Mouse (Mus musculus) right cerebral cortex, adult 2 months (tissue): ENCODE data around the gene Oard1.

Experiments used
- DNase-seq, 2 experiments: peaks; one replicate each; pipeline ENCODE4 v3.0.0; 2021 to 2022; ENCODE audit warnings: low spot score in 2 of 2

Gene Oard1

DNA sequence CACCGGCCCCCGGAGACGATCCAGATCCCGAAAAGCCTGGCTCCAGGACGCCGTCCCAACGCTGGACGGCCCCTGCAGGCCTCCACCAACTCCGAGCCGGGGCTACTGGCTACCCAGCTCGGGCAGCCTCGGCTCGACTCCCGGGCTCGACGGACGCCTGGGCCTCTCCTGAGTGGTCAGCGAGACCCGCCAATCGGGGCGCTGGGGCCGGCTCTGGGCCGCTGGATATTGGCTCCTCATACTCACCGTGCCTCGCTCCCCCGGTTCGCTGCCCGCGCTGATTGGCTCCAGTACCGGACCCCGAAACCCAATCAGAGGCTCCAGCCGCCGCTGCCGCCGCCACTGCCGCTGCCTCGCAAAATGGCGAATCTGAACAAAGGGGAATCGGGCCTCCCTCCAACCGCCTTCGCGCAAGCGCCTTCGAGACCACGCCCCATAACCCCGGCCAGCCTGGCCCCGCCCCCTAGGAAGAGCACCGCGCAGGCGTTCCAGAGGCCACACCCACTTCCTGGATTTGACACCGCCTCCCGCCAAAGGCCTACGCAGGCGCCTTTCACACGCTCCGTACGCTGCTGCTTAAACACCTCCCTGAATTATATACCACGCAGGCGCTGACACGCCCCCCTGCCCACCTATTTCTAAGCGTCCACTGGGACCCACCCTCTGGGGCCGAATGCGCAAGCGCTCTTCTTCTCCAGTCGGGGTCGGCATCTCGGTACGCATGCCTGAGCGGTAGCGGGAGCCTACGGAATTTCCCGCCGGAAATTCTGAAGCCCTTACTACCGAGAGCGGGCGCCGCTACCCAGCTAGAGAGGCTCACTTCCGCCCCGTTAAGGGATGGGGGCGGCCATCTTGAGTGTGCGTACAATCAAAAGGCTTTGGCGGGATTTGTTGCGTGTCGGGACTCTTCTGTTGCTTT lies at the start of gene Oard1, which contains the start of gene Nfya:
TSS of gene Oard1 (plus strand) at position 635 of the 919 bp plus-strand sequence.
TSS of gene Nfya (minus strand) at position 527 of the 919 bp plus-strand sequence.
- peak; percentile 99 to 100 for DNase-seq

- no peak for DNase-seq
These were observed 49.4 kb upstream of the Oard1 start for GRCm38 (mm10) chr17:48360462-48360861.

- DNase-seq = no peak
These were observed 47.5 kb upstream of the Oard1 start for GRCm38 (mm10) chr17:48362346-48362745.

DNA sequence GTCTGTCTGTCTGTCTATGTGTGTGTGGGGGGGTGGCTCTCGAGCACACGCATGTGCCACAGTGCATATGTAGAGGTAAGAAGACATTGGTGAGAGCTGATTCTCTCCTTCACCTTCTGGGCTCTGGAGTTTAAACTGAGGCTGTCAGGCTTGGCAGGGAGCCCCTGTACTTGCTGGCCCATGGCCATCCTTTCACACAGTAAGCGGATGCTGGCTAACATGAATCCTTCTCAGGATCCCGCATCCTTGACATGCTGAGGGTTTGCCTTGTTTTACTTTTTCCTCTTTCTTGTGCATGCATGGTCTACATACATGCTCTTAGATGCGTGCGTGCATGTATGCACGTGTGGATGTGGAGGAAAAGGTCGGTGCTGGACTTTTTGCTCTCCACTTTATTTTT lies 46.8 kb upstream of the Oard1 start:
- DNase-seq = peak; percentile 43 to 47

- no peak for DNase-seq
These were observed 46.3 kb upstream of the Oard1 start for GRCm38 (mm10) chr17:48363421-48363965.

DNA sequence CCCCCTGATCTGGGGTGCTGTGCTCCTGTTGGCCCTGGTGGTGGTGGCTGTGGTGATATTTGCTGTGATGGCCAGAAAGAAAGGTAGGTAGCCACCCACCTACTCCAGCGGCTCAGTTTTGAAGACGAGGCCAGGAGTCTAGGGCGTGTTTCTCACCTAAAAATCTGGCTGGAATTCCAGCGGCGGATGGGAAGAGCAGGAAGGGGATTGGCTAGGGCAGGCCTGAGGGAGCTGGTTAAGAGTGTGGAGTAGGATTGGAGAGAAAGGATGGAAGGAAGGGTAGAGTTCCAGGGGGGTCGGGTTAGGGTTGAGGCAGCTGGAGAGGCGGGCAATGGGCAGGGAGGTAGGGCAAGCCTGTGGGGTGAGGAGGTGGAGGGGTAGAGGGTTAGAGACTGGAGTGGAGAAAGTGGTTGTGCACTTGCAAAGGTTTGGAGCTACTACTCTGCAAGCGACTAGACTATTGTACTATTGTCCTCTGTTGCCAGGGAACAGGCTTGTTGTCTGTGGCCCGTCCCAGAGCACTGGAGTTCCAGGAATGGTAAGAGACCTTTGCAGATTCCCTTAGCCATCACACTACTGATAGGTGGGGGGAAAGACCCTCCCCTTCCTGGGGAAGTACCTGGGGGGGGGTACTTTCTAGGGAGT lies 44.2 kb upstream of the Oard1 start:
- no peak for DNase-seq

GRCm38 (mm10) chr17:48366806-48367205 lies 43.0 kb upstream of the Oard1 start:
- no peak for DNase-seq

DNA sequence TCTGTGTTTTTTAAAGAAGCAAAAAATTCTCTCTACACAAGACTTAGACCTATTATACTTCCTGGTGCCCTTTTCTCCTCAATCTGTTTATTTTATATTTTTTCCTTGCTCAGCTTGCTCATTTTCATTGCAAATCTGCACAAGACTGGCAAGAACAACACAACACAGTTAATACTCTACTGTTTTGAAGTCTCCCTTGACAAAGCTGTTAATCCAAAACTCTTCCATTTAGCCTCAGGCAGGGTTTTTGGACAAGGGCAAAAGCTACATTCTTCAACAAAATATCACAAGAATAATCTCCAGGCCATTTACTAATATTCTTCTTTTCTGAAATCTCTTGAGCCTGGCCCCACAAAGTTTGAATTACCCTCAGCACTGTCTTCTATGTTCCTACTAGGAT lies 38.2 kb upstream of the Oard1 start:
- no peak for DNase-seq

DNA sequence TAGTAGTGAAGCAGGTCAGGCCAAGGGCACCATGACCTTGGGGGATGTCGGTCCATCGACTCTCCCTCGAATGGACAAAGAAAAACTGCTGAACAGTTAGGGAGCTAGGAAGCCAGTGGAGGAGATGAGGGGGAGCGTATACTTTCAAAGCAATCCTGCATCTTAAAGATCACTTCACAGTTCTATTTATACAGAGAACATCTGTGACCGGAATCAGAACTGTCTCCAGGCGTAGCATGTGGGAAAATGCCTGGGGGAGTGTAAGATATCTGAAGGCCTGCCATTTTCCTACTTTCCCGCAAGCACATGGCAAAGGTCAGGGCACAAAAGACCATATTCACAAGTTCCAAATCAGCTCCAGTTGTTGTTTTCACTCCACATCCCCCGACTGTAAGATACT lies 36.8 kb upstream of the Oard1 start:
- DNase-seq = peak; percentile 50 to 57

GRCm38 (mm10) chr17:48376102-48376501 lies 33.7 kb upstream of the Oard1 start:
- peak; percentile 20 to 24 for DNase-seq

DNA sequence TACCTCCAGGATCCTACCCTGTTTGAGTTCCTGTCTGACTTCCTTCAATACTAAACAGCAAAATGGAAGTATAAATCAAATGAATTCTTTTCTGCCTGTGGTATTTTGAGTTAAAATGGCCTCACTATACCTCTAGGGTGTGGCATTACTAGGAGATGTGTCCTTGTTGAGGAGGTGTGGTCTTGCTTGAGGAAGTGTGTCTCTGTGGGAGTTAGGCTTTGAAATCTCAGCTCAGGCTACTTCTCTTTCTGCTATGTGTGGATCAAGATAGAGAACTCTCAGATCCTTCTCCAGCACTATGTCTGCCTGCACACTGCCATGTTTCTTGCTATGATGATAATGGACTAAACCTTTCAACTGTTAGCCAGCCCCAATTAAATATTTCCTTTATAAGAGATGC lies 30.8 kb upstream of the Oard1 start:
- DNase-seq = no peak

DNA sequence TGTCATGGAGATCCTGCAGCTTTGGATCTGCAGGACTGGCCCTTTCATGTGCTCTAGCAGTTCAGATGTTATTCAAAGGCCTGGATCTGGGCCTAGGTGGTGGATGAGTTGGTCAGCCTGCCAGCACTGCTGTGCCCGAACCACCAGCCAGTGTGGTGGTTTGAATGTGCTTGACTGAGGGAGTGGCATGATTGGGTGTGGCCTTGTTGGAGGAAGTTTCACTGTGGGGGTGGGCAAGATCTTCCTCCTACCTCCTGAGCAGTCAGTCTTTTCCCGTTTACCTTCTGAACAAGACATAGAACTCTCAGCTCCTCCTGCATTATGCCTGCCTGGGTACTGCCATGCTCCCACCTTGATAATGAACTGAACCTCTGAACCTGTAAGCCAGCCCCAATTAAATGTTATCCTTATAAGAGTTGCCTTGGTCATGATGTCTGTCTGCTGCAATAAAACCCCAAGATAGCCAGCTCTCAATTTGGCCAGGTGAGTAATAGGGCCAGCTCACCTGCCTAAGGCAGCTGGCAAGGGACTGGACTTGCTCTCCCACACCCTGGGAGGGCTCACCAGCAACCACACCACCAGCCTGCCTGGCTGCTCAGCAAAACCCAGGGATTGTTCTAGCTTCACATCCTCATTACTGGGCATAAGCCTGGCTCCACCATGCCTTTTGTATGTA lies 23.9 kb upstream of the Oard1 start:
- no peak for DNase-seq

- no peak for DNase-seq
These were observed 21.1 kb upstream of the Oard1 start for GRCm38 (mm10) chr17:48388666-48389065.

GRCm38 (mm10) chr17:48389442-48389841 lies 20.4 kb upstream of the Oard1 start:
- no peak for DNase-seq

GRCm38 (mm10) chr17:48391446-48391845 lies 18.4 kb upstream of the Oard1 start:
- no peak for DNase-seq

DNA sequence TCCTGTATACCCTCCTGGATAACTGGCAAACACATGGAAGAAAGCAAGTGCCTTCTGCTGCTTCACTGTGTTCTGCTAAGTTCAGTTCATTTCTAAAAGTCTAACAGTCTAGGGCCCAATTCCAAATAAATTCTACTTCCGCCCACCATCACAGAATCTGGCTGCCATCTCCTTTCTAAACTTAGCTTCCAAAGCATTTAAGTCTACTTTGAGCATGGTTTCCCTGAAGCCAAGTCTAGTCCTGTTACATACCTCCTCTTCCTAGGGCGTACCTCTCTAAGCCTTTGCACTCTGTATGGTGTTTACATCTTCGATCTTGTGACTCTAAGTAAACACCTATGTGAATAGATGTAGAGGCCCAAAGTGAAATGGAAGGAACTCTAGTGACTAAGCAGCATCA lies 17.2 kb upstream of the Oard1 start:
- peak; percentile 43 to 71 for DNase-seq

- no peak for DNase-seq
These were observed 8.1 kb upstream of the Oard1 start for GRCm38 (mm10) chr17:48401710-48402109.

- DNase-seq = no peak
These were observed 7.1 kb upstream of the Oard1 start for GRCm38 (mm10) chr17:48402751-48403150.

DNA sequence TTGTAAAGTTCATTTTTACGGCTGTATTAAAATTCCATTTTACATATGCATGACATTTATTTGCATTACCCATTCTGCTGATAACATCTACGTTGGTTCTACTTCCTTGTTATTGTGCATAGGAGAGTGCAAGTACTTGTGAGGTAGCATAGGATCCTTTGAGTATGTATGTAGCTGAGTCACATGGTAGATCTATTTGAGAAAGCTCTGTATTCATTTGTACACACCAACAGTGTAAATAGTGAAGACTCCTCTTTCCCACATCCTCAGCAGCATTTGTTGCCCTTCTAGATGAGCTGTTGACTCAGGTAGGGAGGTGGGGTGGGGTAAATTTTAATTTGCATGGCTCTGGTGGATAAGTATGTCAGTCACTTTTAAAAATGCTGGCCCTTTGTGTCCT lies 6.0 kb upstream of the Oard1 start:
- DNase-seq = no peak

DNA sequence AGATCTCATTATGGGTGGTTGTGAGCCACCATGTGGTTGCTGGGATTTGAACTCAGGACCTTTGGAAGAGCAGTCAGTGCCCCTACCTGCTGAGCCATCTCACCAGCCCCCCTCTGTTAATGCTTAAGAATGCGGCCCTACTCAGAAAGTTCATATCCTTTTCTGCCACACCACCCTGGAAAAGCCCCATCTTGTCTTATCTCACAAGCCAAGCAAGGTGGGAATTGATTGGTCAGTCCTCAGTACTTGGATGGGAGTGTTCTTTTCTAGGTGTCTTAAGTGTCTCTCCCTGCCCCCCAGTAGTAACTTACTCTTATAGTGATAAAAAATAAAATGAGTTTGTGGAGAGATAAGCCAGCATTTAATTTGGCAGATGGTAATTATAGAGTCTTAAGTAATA lies 5.1 kb upstream of the Oard1 start:
- DNase-seq = no peak

DNA sequence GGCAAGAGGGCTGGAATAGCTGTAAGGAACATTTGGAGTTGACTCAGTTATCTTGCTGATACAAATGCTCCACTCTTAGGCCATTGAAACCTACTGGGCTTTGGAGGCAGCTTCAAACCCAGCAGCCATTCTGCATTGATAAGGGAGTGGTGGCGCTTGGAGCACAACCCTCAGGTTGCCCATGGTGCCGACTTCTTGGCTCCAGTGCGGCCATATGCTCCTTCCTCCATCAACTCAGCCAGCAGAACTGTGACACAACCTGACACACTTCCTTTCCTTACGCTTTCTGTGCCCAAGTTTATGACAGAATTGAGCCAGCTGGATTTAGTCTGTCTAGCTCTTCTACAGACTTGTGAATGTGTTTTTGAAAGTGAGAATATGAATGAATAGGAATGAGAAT lies 2.7 kb upstream of the Oard1 start:
- no peak for DNase-seq

- no peak for DNase-seq
These were observed 1.8 kb upstream of the Oard1 start for GRCm38 (mm10) chr17:48407910-48408525.
